Mouse (Mus musculus): ENCODE measurements around the gene Knstrn.
A peak's percentile ranks its signal among the peaks of the same experiment; 100 is the strongest.

- TF ChIP-seq POLR2A (IDR thresholded peaks at IDR 0.05; ENCODE audit: borderline replicate concordance, low read depth, low read length) (no peak), CTCF (IDR thresholded peaks at IDR 0.05; ENCODE audit: low read depth, low read length) (peak; percentile 85)
Observed at GRCm38 (mm10) chr2:118764094-118764831, 49.5 kb upstream of the Knstrn start.
